Mouse (Mus musculus): ENCODE results near the gene Tfap2e.

DNA sequence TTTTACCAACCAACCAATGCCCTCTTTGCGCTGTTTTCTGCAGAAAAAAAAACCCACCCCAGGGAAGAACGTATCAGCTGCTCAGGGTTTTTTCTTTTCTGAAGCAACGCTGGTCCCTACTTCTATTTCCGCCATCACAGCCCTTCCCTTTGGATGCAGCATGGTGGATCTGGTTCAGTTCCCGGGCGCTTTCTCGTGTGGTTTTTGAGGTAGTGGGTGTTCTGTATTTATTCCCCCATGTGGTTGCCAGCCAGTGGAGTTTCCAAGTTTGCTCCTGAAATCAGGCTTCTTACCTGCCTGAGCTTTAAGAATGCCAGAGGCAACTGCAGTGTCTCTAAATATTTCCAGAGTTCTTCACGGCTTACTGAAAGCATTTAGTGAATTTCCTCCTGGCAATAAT is 46.5 kb upstream of the Tfap2e start:
- TF ChIP-seq CTCF (IDR thresholded peaks at IDR 0.05; ENCODE audit: low read depth) = no peak
- no peak for TF ChIP-seq EP300 (optimal IDR thresholded peaks at IDR 0.05)
